Mouse (Mus musculus) liver, embryonic 11.5 days (tissue): Measurements from ENCODE around the gene Sgpl1. TPM values are rescaled to one million over a fixed set of nuclear protein-coding genes. Genes with fewer than 3 reads are reported as not detected.
"Not testable (repeated sequence)": the region's sequence is repeated elsewhere in the genome, so short reads cannot be mapped to it uniquely, and the experiment has no call there.

Experiments
- ATAC-seq: fragments of 200-750 bp; cut with Nextera tagmentation; replicated peaks from 2 replicates; pipeline ENCODE4 v1.8.0; 2017; ENCODE audit warnings: moderate number of reproducible peaks, mild to moderate bottlenecking, moderate TSS enrichment, moderate library complexity; ENCODE audit not compliant: low FRiP score
- DNase-seq: peaks from one replicate; pipeline ENCODE4 v3.0.0-alpha.2; 2017; ENCODE audit warnings: low spot score
- H3K27ac ChIP-seq: fragments of 300-500 bp; sonication (generic); 2 replicates; pipeline ENCODE4 v1.5.1; 2014; ENCODE audit warnings: mild to moderate bottlenecking, low read depth, low read length, control low read depth
- H3K27me3 ChIP-seq: fragments of 300-500 bp; sonication (generic); replicated peaks from 2 replicates; pipeline ENCODE4 v1.6.1; 2014; ENCODE audit warnings: low read length, mixed read lengths; ENCODE audit not compliant: control insufficient read depth, insufficient read depth
- H3K36me3 ChIP-seq: fragments of 300-500 bp; sonication (generic); 2 replicates; pipeline ENCODE4 v1.6.1; 2014; ENCODE audit warnings: mild to moderate bottlenecking, low read length, moderate library complexity, mixed read lengths; ENCODE audit not compliant: control insufficient read depth, insufficient read depth
- H3K4me1 ChIP-seq: fragments of 300-500 bp; sonication (generic); replicated peaks from 2 replicates; pipeline ENCODE4 v1.6.1; 2014; ENCODE audit warnings: low read length, mixed read lengths; ENCODE audit not compliant: control insufficient read depth, insufficient read depth
- H3K4me2 ChIP-seq: fragments of 300-500 bp; sonication (generic); 2 replicates; pipeline ENCODE4 v1.6.1; 2014; ENCODE audit warnings: mild to moderate bottlenecking, control low read depth, moderate library complexity
- H3K4me3 ChIP-seq: fragments of 300-500 bp; sonication (generic); 2 replicates; pipeline ENCODE4 v1.5.1; 2014; ENCODE audit warnings: low read depth, low read length, control low read depth
- H3K9ac ChIP-seq: fragments of 300-500 bp; sonication (generic); 2 replicates; pipeline ENCODE4 v1.6.1; 2014; ENCODE audit warnings: low read depth, low read length, control low read depth
- H3K9me3 ChIP-seq: fragments of 300-500 bp; sonication (generic); 2 replicates; pipeline ENCODE4 v1.6.1; 2016; ENCODE audit warnings: low read length, inconsistent platforms, mixed read lengths; ENCODE audit not compliant: control insufficient read depth
- WGBS: fragments of 180-500 bp; shearing (Covaris S2); extraction: QIAGEN DNeasy Blood & Tissue Kit; methylation state at CpG from one replicate; pipeline ENCODE4 v1.1.7; 2014; 5-methylcytosine and 5-hydroxymethylcytosine counted together
- polyA plus RNA-seq: library from polyadenylated mRNA; unstranded; fragments of >200 nt; fragmentation: Nextera tagmentation; extraction: Ambion mirVana; gene quantifications from 2 replicates; pipeline ENCODE4 v1.2.1, GENCODE M21; 2014

The Sgpl1 gene
- polyA plus RNA-seq, 1 experiment from 2014 or later = 32.1 TPM

DNA sequence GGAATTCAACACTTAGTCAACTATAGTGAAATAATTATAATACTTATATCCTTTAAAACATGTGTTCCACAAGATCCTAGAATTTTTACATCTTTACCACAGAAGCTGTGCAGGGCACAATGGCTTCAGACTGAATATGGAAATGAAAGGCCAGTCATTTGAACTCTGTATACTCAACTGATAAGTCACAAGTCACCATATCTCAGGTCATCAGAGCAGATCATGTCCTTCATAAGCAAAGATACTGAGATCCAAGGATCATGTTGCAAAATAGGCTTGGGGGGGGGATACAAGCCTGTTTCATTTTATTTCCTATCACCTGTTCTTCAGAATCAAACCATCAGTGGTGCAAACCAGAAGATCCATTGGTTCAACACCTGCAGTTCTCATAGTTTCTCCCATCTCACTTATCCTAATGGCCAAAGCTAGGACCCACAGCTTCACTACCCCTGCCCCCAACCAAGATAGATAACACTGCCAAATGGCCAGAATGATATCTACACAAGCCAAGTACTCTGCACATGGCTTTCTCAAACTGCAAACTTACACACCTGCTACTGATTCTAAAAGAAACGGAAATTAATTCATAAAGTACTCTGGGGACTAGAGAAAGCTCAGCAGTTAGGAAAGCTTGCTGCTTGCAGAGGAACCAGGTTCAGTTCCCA, 18.7 kb downstream of the Sgpl1 start:
- H3K9me3 ChIP-seq = no peaks in the 10 kb centered on the region
- ATAC-seq (no peak), DNase-seq (no peak)
- no peaks in the 10 kb centered on the region for H3K27me3 ChIP-seq
- no peak overlapping the region for H3K4me3 ChIP-seq
- no peak overlapping the region for H3K27ac ChIP-seq
- no peaks in the 10 kb centered on the region for H3K36me3 ChIP-seq
- no peak overlapping the region for H3K4me2 ChIP-seq
- peaks cover 8% of the 10 kb centered on the region; the same call in 1 of the 2 replicates for H3K4me1 ChIP-seq
- no peak overlapping the region for H3K9ac ChIP-seq
- 78% methylated on average over 1 of the region's 1 CpGs for WGBS

DNA sequence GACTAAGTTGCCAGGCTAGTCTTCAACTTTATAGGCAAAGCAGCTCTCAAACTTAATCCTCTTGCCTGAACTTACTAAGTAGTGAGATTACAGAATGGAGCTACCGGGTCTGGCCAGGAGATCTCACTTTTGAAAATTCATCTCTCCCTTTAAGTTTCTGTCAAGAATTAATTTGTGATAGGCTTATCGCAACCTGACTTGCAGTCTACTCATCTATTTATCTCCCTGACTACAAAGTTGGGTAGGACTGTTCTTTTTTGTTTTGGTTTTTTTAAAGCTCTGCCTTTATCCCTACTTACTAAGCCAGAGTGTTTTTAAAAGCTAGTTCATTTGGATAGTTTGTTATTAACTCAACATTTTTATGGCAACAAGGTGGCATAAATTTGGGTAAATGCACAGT, 23.0 kb downstream of the Sgpl1 start:
- Histone ChIP-seq H3K36me3 (no peaks in the 10 kb centered on the region), H3K27ac (peak overlapping the region; percentile 44; the same call in 1 of the 2 replicates), H3K27me3 (no peaks in the 10 kb centered on the region), H3K9me3 (no peaks in the 10 kb centered on the region), H3K4me2 (peak overlapping the region; percentile 26; the same call in 1 of the 2 replicates), H3K4me3 (no peak overlapping the region), H3K4me1 (peaks cover 14% of the 10 kb centered on the region), H3K9ac (no peak overlapping the region)
- DNase-seq (no peak), ATAC-seq (no peak)
- WGBS = 59% methylated on average over 2 of the region's 2 CpGs

DNA sequence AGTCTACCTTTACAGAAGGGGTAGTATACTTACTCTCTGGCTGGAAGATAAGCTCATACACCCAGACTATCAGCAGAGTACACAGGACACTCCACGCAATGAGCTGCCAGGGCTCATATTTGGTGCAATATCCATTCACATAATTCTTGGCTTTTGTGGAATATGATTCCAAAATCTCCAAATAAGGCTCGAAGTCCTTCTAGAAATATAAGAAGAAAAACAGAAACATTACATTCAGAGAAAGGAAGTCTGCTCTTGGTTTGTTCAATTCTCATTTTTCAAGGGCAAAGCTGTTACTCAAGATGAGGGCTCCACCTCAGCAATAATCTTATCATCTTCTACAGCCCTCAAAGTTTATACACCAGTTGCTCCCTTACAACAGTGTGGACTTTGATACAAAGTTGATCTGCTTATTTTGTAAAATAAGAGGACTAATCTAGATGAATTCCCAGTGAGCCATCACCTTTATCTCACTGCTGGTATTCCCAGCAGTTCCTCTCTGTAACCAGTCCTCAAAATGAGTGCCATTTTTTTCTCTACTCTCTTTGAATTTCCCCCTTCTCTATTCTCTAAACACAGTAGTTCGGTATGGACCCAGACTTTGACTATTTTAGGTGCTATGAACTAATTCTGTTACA, 24.1 kb downstream of the Sgpl1 start:
- DNase-seq (no peak), ATAC-seq (peak; percentile 97)
- Histone ChIP-seq H3K4me2 (peak overlapping the region; percentile 26), H3K4me3 (no peak overlapping the region), H3K9me3 (no peaks in the 10 kb centered on the region), H3K27ac (peak overlapping the region; percentile 44), H3K27me3 (no peaks in the 10 kb centered on the region), H3K36me3 (no peaks in the 10 kb centered on the region), H3K4me1 (peaks cover 11% of the 10 kb centered on the region), H3K9ac (no peak overlapping the region)
- WGBS = 52% methylated on average over 3 of the region's 3 CpGs

DNA sequence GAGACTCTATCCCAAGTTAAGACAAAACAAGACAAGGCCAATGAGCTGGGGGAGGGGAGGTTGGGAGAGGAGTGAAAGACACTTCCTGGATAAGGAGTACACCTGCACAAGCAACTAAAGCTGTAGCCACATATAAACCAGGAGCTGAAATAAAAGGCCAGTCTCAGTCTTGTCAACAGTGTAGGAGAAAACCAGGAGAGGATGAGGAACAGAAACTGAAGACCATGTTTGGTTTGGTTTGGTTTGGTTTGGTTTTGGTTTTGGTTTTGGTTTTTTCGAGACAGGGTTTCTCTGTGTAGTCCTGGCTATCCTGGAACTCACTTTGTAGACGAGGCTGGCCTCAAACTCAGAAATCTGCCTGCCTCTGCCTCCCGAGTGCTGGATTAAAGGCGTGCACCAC, 25.8 kb downstream of the Sgpl1 start:
- Histone ChIP-seq H3K27ac (0 out of 2 replicates have a peak overlapping the region, but pooled peaks have one; percentile 15), H3K4me1 (peaks cover 11% of the 10 kb centered on the region)
- not testable (repeated sequence) for ATAC-seq, H3K4me3 ChIP-seq, DNase-seq, H3K36me3 ChIP-seq, H3K9me3 ChIP-seq, H3K9ac ChIP-seq, H3K4me2 ChIP-seq, H3K27me3 ChIP-seq
- 82% methylated on average over 4 of the region's 4 CpGs for WGBS

DNA sequence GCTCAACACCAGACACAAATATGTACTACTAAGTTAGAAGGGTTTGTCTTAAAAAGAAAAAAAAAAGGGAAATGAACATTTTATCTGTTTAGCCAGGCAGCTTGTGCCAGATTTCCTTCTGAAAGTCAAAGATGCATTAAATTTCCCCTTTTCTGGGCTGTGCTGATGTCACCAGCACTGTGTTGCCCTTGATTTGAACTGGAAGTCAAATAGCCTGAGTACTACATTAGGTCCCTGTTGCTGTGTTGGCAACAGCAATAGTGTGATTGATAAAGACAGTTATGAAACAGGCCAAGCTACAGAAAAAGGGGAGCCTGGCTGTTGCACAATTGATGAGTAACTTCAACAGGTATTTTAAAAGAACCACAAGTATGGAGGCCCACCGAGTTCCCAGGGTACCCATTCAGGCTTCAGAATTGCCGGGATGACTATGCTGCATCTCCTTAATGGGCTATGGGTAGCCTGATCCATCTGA, 33.2 kb downstream of the Sgpl1 start:
- H3K4me3 ChIP-seq = no peak overlapping the region
- DNase-seq (no peak), ATAC-seq (no peak)
- H3K27me3 ChIP-seq = no peaks in the 10 kb centered on the region
- no peak overlapping the region for H3K4me2 ChIP-seq
- H3K4me1 ChIP-seq = no peaks in the 10 kb centered on the region
- H3K9me3 ChIP-seq = no peaks in the 10 kb centered on the region
- WGBS = 83% methylated on average over 2 of the region's 2 CpGs
- no peak overlapping the region for H3K27ac ChIP-seq
- H3K9ac ChIP-seq = no peak overlapping the region
- H3K36me3 ChIP-seq = peaks cover 6% of the 10 kb centered on the region

DNA sequence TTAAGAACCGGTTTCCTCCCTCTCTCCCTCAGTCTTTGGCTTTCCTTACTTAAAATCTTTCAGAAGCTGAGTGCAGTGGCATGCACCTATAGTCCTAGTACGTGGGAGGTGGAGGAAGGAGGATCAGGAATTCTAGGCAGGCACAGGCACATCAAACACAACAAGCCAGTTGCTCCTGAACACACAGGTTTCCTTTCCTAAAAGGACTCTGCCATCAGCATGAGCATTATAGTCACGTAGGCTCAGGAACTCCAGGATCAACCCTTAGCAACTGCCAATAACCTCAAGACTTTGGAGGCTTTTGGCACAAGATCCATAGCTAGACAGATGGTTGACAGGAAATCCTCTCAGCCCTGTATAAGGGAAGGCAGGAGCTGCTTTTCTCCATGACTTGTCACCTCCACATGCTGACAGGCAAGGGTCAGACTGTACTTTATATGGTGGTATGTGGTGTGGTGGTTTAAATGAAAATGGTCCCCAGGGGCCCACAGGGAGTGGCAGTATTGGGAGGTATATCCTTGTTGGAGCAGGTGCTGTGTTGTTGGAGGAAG, 43.9 kb downstream of the Sgpl1 start:
- H3K27ac ChIP-seq = no peak overlapping the region
- H3K9me3 ChIP-seq = no peaks in the 10 kb centered on the region
- peaks cover 5% of the 10 kb centered on the region; the same call in 1 of the 2 replicates for H3K36me3 ChIP-seq
- no peak overlapping the region for H3K9ac ChIP-seq
- no peaks in the 10 kb centered on the region for H3K27me3 ChIP-seq
- no peak overlapping the region for H3K4me2 ChIP-seq
- DNase-seq (no peak), ATAC-seq (no peak)
- 85% methylated on average over 3 of the region's 3 CpGs for WGBS
- H3K4me1 ChIP-seq = no peaks in the 10 kb centered on the region
- no peak overlapping the region for H3K4me3 ChIP-seq

DNA sequence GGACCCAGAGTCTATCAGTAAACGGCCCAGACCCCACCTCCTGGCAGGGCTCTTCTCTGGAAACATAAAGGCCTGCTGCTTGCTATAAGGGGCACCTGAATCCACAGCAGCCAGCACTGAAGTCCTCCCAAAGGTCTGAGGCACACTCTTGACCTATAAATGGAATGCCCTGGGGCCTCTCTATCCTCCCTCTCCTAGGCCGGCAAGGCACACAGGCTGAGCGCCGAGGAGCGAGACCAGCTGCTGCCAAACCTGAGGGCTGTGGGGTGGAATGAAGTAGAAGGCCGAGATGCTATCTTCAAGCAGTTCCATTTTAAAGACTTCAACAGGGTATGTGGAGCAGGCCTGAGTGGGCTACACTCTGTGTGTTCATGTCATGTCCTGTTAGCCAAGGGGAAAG, 55.6 kb downstream of the Sgpl1 start:
- Histone ChIP-seq H3K36me3 (no peaks in the 10 kb centered on the region), H3K4me1 (peaks cover 9% of the 10 kb centered on the region), H3K4me3 (no peak overlapping the region), H3K27ac (no peak overlapping the region), H3K9ac (no peak overlapping the region), H3K4me2 (no peak overlapping the region), H3K9me3 (no peaks in the 10 kb centered on the region), H3K27me3 (no peaks in the 10 kb centered on the region)
- 83% methylated on average over 6 of the region's 6 CpGs for WGBS
- ATAC-seq (no peak), DNase-seq (no peak)

DNA sequence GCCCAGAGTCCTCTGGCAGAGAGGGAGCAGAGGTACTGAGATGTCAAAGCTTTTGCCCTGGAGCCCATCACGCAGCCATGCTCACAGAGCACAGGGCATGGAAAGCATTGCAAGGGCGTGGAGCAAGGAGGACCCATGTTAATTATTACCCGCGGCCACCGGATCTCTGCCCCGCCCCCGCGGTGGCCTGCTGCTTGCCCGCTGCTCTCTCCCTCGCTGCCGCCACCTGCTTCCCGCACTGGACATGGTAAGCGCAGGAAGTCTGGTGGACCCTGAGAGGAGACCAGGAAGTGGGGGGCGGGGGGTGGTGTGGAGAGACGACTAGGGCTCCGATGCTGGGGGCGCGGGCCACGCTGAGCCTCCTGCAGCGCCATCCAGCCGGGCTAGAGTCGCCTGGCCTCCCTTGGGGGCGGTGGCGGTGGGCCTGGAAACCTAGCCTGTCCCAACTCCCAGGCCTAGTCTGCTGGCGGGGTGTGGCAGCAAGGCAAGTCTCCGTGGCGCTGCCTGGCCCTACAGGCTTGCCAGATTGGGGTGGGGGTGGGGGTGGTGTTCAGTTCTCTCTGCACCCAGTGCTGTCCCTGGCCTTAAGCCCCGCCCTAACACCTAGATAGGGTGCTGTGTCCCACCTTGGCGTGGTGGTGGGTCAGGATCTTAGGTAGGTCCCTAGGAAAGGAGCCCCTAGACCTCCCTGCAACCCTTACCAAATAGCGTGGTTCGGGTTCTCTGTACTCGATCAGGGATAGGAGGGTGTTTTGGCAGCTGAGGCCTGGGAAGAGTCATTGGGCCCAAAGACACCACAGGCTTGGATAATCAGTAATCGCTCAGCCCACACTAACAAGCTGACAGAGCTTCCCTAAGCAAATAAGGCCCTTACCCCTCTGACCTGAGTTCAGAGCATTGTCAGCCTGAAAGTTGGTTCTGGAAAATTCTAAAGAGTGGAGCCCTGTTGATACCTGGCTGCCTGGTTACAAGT, 58.0 kb downstream of the Sgpl1 start, which contains the start of gene Pcbd1:
Pcbd1 (plus strand) TSS at position 162 of the 973 bp plus-strand sequence.
- peak within 1 kb of the TSS; percentile 91 for H3K4me2 ChIP-seq
- H3K9me3 ChIP-seq = no peaks in the 10 kb centered on the region
- 6% methylated on average over 32 of the region's 33 CpGs for WGBS
- peaks cover 9% of the 10 kb centered on the region for H3K4me1 ChIP-seq
- no peaks in the 10 kb centered on the region for H3K27me3 ChIP-seq
- ATAC-seq = peak; percentile 70
- peak within 1 kb of the TSS; percentile 84 for H3K27ac ChIP-seq
- no peaks in the 10 kb centered on the region for H3K36me3 ChIP-seq
- H3K9ac ChIP-seq = peak within 1 kb of the TSS; percentile 83
- peak; percentile 75 for DNase-seq
- peak within 1 kb of the TSS; percentile 57 for H3K4me3 ChIP-seq
